Mouse (Mus musculus) erythroblast, adult 5-6 weeks (primary cell): ENCODE measurements around the gene Wwc2. TPM values are rescaled to one million over a fixed set of nuclear protein-coding genes. Genes with fewer than 3 reads are reported as not detected.

ENCODE experiments used
- ATAC-seq: replicated peaks from 2 replicates; pipeline ENCODE4 v1.8.0; 2016; ENCODE audit warnings: moderate number of reproducible peaks, mild to moderate bottlenecking, moderate TSS enrichment, inconsistent platforms; ENCODE audit not compliant: poor library complexity, low FRiP score, severe bottlenecking
- total RNA-seq, 2 experiments: library from RNA; stranded (forward) in 1 of 2; stranded (reverse) in 1 of 2; fragments of 150-400 nt in 1 of 2; fragments of 200-764, 138-1000 nt in 1 of 2; gene quantifications; 2 replicates each; pipeline versions ENCODE4 v1.2.3 to v1.2.4; 2015 to 2017; ENCODE audit warnings: low replicate concordance in 2 of 2

Gene Wwc2
- total RNA-seq, 2 experiments from 2014 or later = 0.17 to 1.3 TPM

DNA sequence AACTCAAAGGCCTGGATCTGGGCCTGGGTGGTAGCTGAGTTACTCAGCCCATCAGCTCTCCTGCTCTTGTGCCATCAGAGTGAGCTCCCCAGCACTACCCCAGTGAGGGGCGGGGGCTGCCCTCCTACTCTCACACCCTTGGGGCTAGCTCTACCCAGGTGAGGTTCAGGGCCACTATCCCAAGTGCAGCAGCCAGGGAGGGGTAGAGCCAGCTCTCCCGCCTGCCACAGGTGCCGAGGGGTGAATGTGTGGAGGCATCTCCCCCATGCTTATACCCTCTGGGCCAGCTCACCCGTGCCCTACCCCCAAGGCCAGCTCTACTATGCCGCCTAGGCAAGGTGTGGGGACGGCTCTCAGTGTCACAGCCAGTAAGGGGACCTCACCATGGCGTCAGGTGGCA lies 75.8 kb downstream of the Wwc2 start:
- ATAC-seq = no peak

DNA sequence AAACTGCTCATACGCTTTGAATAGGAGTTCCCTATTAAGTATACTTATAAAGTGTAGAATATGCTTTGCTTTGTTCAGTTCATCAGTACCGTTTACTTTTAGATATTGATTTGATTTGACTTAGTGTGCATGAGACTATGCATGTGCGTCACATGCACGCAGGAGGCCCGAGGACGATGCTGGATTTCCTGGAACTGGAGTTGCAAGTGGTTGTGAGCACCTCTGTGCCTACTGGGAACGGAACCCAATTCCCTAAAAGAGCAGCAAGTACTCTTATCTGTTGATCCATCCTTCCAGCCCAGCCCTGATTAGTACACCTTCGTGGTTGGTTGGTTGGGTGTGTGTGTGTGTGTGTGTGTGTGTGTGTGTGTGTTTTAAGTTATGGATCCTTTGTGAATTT lies 76.6 kb downstream of the Wwc2 start:
- ATAC-seq = no peak

DNA sequence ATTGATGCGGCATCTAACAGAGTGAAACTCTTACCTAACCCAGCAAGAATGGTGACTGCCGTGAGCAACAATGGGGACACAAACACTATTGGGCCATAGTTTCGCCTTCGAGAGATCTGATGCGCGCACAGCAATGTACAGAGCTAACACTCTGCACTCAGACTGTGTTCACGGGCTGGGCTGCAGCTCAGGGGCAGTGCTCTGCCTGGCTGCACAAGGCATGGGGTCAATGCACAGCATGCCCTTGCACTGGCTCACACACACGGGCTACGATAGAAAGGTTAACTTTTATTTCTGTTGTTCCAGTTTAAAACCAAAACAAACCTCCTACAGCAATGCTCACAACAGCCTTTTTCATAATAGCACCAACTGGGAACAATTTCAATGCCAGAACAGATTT lies 77.1 kb downstream of the Wwc2 start:
- no peak for ATAC-seq

DNA sequence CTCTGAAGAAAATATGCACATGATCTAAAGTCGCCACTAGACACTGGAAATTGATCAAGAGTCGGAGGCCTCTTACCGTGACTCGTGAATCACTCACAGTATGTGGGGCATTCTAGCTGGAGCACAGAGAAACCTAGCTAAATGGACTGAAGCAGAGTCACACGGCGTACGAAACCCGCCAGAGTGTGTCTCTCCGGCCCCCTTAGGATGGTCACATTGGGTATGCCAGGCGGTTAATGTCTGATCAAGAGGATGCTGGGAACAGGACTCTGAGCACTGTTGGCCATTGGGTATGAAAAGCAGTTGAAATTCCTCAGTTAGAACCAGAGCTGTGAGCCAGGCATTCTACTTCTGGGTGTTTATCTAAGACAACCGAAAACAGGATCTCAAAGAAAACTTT lies 81.0 kb downstream of the Wwc2 start:
- ATAC-seq = no peak

DNA sequence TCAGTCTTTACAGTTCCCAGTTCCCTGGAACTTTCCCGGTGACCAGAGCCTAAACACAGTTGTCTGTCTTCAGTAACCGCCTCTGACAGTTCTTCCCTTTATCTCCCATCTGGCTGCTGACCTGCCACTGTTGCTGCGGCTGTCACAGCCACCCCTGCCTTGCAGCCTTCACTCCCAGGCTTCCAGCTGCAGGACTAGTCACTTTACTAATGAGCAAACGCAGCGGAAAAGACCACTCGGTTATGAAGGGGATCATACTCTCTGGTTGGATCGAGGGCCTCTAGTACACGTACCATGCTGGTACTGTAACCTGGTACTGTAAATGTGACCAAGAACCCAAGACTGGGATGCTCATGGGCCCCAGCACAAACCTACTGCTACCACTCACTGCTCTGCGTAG lies 83.7 kb downstream of the Wwc2 start:
- ATAC-seq = no peak

DNA sequence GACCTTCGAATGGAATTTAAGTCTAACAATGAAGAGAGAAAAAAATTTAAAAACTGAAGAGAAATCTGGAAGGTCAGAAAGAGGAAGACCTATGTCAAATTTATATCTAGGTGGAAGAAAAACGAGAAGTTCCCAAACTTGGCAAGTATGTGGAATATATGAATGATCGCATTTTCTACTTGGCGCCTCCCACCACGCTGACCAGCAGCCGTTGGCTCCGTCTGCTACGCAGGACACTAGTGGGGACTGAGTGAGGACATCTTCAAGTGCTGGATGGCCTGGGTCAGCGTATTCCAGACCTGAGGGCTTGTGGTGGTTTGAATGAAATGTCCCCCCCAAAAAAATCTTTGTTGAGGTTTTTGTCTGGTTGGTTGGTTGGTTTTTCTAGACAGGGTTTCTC lies 84.6 kb downstream of the Wwc2 start:
- ATAC-seq = no peak

DNA sequence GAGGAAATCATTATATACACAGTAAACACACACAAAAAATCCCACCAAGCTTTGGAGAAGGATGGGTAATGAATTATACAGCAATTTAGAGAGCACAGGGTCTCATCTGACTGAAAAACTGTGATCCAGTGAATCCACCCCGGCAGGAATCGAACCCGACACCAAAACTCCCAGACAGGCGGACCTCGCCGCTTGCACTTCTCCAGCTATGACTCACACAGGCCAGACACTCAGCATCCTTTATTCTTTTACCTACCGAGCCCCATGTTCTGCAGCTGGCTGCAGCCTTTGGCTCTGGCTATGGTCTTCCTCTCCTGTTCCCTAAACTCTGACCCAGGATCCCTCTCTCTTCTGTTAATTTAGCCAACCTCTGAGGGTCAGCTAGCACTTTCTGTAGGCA lies 85.5 kb downstream of the Wwc2 start:
- no peak for ATAC-seq

DNA sequence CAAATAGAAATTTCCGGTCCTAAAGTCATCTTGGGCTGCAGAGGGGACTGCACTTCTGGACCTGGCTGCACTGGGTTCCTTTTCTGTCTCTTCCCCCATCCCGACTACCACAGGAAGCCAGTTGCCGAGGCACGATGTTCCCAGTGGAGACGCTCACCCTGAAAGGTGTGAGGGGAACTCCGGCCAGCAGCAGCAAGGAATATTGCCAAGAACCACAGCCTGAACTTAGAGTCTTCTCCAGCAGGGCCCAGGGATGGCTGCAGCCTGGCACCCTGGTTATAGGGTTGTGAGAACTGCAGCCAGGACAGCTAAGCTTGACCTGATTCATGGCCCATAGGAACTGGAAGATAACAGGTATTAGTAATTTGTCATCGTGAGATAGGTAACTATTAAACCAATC lies 86.7 kb downstream of the Wwc2 start:
- ATAC-seq = no peak

DNA sequence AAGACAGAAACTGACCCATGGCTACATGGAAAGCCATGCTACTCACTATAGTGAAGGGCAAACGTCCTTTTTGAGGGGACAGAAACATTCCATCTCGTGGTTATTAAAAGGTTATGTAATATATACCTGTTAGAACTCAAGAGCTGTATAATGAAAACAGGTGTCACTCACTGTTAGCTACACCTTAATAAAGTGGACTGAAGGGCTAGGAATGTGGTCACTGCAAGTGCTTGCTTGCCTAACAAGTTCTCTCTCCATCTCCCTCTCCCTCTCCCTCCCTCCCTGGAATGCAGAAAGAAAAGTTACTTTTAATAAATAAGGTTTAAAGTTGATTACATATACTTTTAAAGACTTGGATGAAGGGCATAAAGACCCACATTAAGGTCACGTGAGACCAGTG lies 88.0 kb downstream of the Wwc2 start:
- no peak for ATAC-seq

DNA sequence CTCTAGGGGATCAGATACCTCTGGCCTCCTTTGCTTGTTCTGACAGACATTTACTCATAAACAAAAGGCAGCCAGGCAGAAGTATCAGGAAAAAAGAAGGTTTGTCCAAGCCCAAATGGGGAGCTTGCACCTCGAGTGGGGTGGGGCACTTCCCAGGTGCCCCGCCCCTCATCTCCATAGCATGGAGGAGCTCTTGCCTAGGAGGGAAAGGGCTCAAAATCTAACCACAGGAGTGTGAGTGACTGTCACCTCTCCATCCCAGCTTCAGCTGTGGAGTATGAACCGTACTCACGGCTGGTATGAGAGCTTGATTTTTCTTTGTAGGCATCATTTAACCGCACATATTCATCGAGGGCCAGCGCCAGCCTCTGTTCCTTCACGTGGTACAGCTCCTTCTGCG lies 90.4 kb downstream of the Wwc2 start:
- no peak for ATAC-seq

DNA sequence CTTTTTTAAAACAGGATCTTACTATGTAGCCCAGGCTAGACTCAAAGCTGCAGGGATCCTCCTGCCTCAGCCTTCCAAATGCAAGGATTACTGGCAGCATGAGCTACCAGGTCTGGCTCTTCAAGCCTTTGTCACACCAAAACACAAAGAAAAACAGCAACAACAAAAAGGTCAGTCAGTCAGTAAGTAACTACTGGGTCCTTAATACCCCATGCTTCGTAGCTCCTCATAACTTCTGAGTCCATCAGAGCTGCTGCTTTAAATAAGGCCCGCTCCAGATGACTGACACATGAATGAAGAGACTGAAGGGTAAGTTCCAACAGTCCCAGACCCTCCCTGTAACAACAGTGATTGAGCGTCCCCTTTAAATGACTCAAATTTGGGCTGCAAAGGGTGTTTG lies 90.8 kb downstream of the Wwc2 start:
- no peak for ATAC-seq

DNA sequence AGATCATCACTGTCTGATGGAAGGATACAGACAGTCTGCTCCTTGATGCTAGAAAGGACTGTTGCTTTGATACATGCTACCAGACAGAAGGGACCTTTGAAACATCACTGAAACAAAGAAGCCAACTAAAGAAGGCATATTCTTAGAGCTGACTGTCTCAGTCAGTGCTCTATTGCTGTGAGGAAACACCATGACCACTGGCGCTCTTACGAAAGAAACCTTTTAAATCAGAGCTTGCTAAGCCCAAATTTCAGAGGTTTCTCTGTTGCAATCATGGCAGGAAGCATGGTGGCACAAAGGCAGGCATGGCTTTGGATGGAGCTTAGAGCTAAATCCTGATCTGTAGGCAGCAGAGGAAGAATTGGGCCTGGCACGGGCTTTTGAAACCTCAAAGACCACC lies 98.3 kb downstream of the Wwc2 start:
- no peak for ATAC-seq

DNA sequence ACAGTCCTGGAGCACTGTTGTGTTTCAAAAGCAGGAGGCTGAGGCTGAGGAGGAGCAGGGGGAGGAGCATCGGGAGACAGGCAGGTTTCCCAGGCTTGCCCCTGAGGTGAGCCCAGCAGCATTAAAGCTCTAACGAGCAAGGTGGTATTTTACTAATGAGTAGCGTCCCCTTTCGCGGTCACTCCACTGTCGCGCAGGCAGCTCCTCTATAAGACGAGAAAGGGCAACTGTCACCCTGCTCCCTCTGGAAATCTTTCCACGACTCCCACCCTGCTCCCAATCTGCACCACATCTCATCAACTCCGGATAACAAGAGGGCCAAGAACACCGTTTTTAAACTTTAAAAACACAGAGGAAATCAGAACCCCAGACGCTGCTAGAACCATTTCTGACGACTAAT lies 99.1 kb downstream of the Wwc2 start:
- no peak for ATAC-seq

DNA sequence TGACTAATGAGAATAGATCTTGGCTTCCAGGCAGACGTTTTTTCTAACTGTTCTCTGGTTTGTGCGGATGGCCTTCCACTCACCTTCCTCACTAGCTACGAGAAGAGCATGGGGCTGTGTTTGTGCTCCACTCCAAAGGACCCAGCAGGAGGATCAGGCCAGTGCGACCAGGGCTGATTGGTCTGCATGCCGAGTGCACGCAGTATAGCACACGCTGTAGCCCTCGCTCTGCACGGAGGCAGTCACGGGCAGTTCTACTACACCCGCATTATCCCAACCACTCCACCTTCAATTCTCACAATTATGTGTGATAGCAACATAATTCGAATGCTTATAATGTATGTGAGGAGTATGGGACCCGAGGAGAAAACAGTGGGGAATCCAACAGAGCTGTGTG lies 99.9 kb downstream of the Wwc2 start:
- no peak for ATAC-seq

DNA sequence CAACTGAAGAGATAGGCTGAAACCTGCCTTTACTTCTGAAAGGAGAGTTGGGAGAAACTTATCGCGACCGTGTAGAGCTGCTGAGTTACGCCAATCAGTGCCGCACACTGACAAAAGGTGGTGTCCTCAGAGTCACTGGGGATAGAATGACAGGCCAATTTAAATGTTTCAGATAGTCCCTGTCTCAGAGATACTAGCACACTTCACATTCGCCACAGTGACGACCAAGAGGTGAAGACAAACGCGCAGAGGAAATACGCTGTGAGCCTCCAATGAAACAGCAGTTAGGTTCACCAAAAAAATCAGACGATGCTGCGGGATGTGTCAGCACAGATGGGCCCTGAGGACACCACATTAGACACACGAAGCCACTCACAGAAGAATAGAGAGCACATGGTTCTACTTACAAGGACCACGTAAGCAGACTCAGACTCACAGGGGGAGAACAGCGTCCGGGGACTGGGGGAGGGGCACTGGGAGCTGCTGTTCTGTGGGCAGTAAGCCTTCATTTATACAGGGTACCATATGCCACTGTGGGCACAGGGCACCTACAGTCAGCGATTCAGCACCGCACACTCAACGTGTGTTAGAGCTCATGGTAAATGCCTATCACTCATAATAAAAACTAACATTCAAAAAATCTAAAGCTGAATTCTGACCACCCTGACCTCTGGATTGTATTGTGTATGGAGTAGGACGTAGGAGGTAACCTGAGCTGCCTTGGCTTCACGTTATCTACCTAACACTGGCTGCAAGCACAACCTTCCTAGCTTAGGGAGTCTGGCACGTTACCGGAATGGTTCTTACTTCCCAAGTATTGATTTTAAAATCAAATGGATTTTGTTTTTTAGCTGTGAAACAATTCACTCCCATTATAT lies 100.5 kb downstream of the Wwc2 start:
- ATAC-seq = no peak

DNA sequence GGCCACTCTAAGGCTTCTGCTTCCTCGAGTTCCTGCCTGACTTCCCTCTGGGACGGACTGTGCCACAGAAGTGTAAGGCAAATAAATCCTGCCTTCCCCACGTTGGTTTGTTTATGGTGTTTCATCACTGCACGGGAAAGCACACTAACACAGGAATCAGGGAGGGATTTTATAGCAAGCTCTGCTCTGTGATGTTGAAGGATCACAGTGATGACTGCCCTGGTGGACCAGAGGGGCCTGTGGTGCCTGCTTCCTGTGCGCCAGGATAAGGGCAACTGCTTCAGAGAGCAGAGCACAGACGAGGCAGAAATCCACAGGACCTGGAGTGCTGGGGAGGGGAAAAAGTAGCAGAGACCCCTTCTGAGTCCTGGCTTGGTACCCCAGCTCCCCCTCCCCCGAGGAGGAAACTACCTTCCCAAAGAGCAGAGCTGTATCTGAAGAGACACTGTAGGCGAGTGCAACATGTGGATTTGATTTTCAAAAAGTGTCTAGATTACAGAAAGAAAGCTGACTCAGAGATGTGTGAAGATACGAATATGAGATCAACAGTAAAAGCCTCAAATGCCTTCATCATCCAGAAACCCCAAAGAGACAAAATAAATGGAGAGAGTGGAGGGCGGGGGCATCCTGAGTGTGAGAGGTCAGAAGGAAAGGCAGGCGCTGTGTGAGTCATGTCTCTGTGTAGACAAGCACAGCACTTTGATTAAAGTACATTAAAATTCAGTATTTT lies 101.7 kb downstream of the Wwc2 start:
- no peak for ATAC-seq

DNA sequence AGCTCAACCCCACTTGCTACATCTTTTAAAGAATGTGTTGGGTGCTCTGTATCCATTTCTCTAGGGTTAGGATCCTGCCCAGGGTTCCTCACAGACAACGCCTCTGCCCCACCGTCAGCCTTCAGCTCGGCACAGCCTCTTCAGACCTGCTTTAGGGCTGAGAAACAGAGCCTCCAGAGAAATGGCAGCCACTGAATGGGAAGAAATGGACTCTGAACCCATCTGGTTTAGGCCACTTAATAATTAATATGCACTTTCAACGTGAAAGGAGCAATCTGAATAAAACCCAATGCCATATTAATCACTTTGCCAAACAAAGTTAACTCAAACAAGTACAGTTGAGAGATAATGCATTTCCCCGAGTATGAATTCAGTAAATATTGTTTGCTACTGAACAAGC lies 106.4 kb downstream of the Wwc2 start:
- no peak for ATAC-seq

DNA sequence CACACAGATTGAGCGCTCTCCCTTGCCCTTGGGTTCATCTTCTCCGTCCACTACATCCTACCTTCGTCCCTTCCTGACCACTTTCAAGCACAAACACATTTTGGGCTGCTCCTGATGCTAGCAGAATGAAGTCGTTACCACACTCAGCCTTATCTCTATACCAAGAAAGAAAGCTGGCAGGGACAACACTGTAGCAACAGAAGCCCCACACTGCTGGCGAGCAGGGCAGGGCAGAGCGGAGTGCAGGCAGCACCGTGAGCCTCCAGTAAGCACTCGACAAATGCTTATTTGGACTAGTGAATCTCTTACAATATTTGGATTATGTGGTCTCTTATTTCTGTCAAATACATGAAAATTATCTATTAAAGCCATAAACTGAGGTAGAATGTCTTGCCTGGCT lies 107.0 kb downstream of the Wwc2 start:
- ATAC-seq = no peak

DNA sequence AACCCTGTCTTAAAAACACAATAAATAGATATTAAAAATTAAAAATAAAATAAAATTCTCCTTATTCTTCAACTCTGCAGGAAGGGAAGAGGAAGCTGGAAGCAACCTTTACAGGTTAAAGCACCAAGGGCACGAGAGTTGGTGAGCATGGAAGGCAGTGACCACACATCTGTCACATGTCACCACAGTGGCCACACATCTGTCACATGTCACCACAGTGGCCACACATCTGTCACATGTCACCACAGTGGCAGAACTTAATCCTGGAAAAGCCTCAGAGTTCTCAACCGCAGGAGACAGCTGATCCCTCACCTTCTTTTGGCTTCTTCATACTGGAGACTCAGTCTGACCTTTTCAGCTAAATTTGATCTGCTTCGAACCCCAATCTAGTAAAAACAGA lies 112.2 kb downstream of the Wwc2 start:
- no peak for ATAC-seq

DNA sequence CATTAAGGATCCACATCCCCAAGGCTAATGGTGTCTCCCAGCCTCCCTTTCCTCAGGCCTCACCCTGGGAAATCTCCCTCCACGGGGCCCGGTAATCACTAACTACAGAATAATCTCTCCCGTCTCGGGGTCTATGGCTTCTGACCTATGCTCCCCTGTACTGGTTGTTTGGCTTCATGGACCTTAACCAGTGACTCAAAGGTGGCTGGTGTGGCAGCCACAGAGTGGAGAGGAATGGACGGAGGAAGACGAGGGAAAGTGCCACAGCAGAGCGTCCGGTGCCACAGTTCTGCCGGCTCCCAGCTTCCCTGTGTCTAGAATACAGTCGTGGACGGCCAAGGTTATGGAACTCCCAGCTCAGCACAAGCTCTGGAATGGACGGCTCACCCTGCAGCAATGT lies 114.9 kb downstream of the Wwc2 start:
- ATAC-seq = no peak

DNA sequence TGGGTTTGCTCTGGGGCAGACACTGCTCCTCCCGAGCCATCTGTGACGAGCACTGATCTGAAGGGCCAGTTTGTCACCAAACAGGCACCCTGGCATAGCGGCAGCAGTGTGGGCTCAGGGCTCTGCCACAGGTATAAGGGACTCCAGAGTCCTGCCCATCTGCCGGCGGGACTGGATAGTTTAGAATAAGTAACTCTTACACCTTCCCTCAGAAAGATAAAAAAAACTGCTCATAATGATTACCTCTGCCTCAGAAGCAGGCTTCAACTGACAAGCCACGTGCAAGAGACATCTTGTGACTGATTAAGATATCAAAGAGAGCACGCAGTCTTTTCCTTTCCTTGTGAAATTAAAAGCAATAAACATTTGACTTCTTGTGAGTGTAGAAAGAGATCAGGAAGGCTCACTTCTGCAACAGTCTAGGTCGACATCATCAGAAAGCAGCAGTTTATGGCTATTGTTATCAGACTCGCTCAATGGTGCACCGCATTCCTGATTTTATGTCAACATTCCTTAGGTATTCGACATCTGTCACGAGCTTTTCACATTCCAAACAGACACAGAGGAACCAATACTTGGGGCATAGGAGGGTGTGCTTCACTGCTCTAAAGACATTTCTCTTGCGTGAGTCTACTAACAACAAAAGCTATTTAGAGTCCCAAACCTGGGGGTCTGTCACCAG lies 116.1 kb downstream of the Wwc2 start:
- ATAC-seq = no peak
